Mouse (Mus musculus) CH12.LX (cell line): ENCODE measurements at regions not wholly inside any gene's neighbourhood (a gene's known extent, or its start where the extent isn't known, plus 50 kb on each side); places are given as distances from the start of the nearest gene placed in this dataset.

ENCODE experiments used
- DNase-seq: peaks from one replicate; pipeline ENCODE4 v3.0.0-alpha.2; 2013; ENCODE audit errors: extremely low read depth
- H3K27ac ChIP-seq: 2 replicates; pipeline ENCODE4 v1.5.1; 2012; ENCODE audit warnings: low read depth, mild to moderate bottlenecking, control low read depth, moderate library complexity; ENCODE audit not compliant: insufficient read depth
- H3K27me3 ChIP-seq: replicated peaks from 2 replicates; pipeline ENCODE3; 2012; ENCODE audit warnings: inconsistent platforms
- H3K36me3 ChIP-seq, 2 experiments: replicated peaks in 1 of 2; 2 replicates each; pipeline versions ENCODE3 to v1.6.1; 2012; ENCODE audit warnings: inconsistent platforms in 1 of 2, low read length in 1 of 2, mild to moderate bottlenecking in 1 of 2, mixed read lengths in 1 of 2, moderate library complexity in 1 of 2; ENCODE audit not compliant: control insufficient read depth in 1 of 2, insufficient read depth in 1 of 2
- H3K4me1 ChIP-seq, 2 experiments: 2 replicates each; pipeline ENCODE4 v1.6.1; 2012; ENCODE audit warnings: inconsistent platforms in 1 of 2, moderate library complexity in 1 of 2; ENCODE audit not compliant: insufficient read depth in 2 of 2, control insufficient read depth in 1 of 2
- H3K4me2 ChIP-seq: 2 replicates; pipeline ENCODE4 v1.6.1; 2012; ENCODE audit warnings: low read depth, mild to moderate bottlenecking, control low read depth; ENCODE audit not compliant: poor library complexity, insufficient read depth, severe bottlenecking
- H3K4me3 ChIP-seq, 3 experiments: fragments of 150-350 bp in 1 of 3; sonication (generic) in 1 of 3; replicated peaks in 1 of 3; 2 replicates each; pipeline versions ENCODE3 to v1.5.1; 2011 to 2012; ENCODE audit warnings: low read depth in 2 of 3, low read length in 2 of 3, mild to moderate bottlenecking in 2 of 3, moderate library complexity in 2 of 3, control low read depth in 1 of 3, improper control_type of control experiment in 1 of 3, inconsistent platforms in 1 of 3, mixed read lengths in 1 of 3; ENCODE audit not compliant: poor library complexity in 1 of 3
- H3K79me2 ChIP-seq: replicated peaks from 2 replicates; pipeline ENCODE4 v1.6.1; 2012; ENCODE audit warnings: mild to moderate bottlenecking, moderate library complexity; ENCODE audit not compliant: control insufficient read depth, poor library complexity, insufficient read depth, severe bottlenecking; ENCODE audit errors: extremely low read depth
- H3K9ac ChIP-seq: 2 replicates; pipeline ENCODE4 v1.6.1; 2012; ENCODE audit warnings: low read depth, mild to moderate bottlenecking, control low read depth, moderate library complexity; ENCODE audit not compliant: insufficient read depth
- H3K9me3 ChIP-seq: replicated peaks from 2 replicates; pipeline ENCODE3; 2012; ENCODE audit warnings: low read length, inconsistent platforms, mixed read lengths
- BHLHE40 ChIP-seq: IDR thresholded peaks from 2 replicates; pipeline ENCODE4 v1.6.1; 2011; ENCODE audit warnings: mild to moderate bottlenecking, low read depth, low read length, improper control_type of control experiment
- CHD1 ChIP-seq: IDR thresholded peaks from 2 replicates; pipeline ENCODE4 v1.6.1; 2012; ENCODE audit warnings: low read depth, low read length, improper control_type of control experiment, inconsistent platforms
- CHD2 ChIP-seq: IDR thresholded peaks from 2 replicates; pipeline ENCODE4 v1.6.1; 2011; ENCODE audit warnings: low read length, improper control_type of control experiment
- CTCF ChIP-seq, 2 experiments: IDR thresholded peaks in 1 of 2; conservative IDR thresholded peaks in 1 of 2; 2 replicates each; pipeline ENCODE4 v1.5.1; 2011 to 2012; ENCODE audit warnings: low read depth in 2 of 2, low read length in 2 of 2, improper control_type of control experiment in 1 of 2, inconsistent platforms in 1 of 2, mild to moderate bottlenecking in 1 of 2, moderate library complexity in 1 of 2
- ELF1 ChIP-seq: IDR thresholded peaks from 2 replicates; pipeline ENCODE4 v1.6.1; 2014; ENCODE audit warnings: low read depth, mild to moderate bottlenecking, inconsistent platforms, low read length, improper control_type of control experiment
- ETS1 ChIP-seq: conservative IDR thresholded peaks from 2 replicates; pipeline ENCODE4 v1.6.1; 2012; ENCODE audit warnings: low read depth, mild to moderate bottlenecking, inconsistent platforms, low read length, improper control_type of control experiment, moderate library complexity
- HCFC1 ChIP-seq: IDR thresholded peaks from 2 replicates; pipeline ENCODE4 v1.6.1; 2012; ENCODE audit warnings: low read depth, mild to moderate bottlenecking, inconsistent platforms, low read length, improper control_type of control experiment
- IRF4 ChIP-seq: IDR thresholded peaks from 2 replicates; pipeline ENCODE4 v1.6.1; 2014; ENCODE audit warnings: low read depth, mild to moderate bottlenecking, inconsistent platforms, low read length, improper control_type of control experiment
- KAT2A ChIP-seq: IDR thresholded peaks from 2 replicates; pipeline ENCODE4 v1.6.1; 2012; ENCODE audit warnings: low read length, improper control_type of control experiment, inconsistent platforms; ENCODE audit not compliant: insufficient replicate concordance
- MAX ChIP-seq: IDR thresholded peaks from 2 replicates; pipeline ENCODE4 v1.6.1; 2011; ENCODE audit warnings: low read length, improper control_type of control experiment
- MAZ ChIP-seq: IDR thresholded peaks from 2 replicates; pipeline ENCODE4 v1.6.1; 2012; ENCODE audit warnings: low read depth, mild to moderate bottlenecking, inconsistent platforms, low read length, improper control_type of control experiment, moderate library complexity
- MEF2A ChIP-seq: IDR thresholded peaks from 2 replicates; pipeline ENCODE4 v1.6.1; 2014; ENCODE audit warnings: low read depth, mild to moderate bottlenecking, inconsistent platforms, low read length, improper control_type of control experiment, borderline replicate concordance
- MYC ChIP-seq: IDR thresholded peaks from 2 replicates; pipeline ENCODE4 v1.6.1; 2011; ENCODE audit warnings: low read depth, mild to moderate bottlenecking, improper control_type of control experiment, low read length
- NELFE ChIP-seq: IDR thresholded peaks from 2 replicates; pipeline ENCODE4 v1.6.1; 2011; ENCODE audit warnings: low read depth, low read length, improper control_type of control experiment
- TBP ChIP-seq: conservative IDR thresholded peaks from 2 replicates; pipeline ENCODE4 v1.6.1; 2011; ENCODE audit warnings: low read depth, low read length, improper control_type of control experiment
- TCF12 ChIP-seq: IDR thresholded peaks from 2 replicates; pipeline ENCODE4 v1.6.1; 2014; ENCODE audit warnings: low read depth, mild to moderate bottlenecking, inconsistent platforms, low read length, improper control_type of control experiment
- USF1 ChIP-seq: IDR thresholded peaks from 2 replicates; pipeline ENCODE4 v1.6.1; 2014; ENCODE audit warnings: low read depth, mild to moderate bottlenecking, inconsistent platforms, low read length, improper control_type of control experiment
- USF2 ChIP-seq: conservative IDR thresholded peaks from 2 replicates; pipeline ENCODE4 v1.6.1; 2011; ENCODE audit warnings: low read depth, low read length, improper control_type of control experiment
- ZKSCAN1 ChIP-seq: IDR thresholded peaks from 2 replicates; pipeline ENCODE4 v1.6.1; 2012; ENCODE audit warnings: low read depth, inconsistent platforms, low read length, improper control_type of control experiment, borderline replicate concordance
- ZMIZ1 ChIP-seq: IDR thresholded peaks from 2 replicates; pipeline ENCODE4 v1.6.1; 2012; ENCODE audit warnings: low read depth, mild to moderate bottlenecking, inconsistent platforms, low read length, improper control_type of control experiment
- dilution Hi-C: fragments of 300-500 bp; cut with MboI; formaldehyde crosslinking; loops from 2 replicates; pipeline ENCODE4 v1.14.3; 2020; ENCODE audit warnings: low sequenced_read_pairs; ENCODE audit not compliant: extremely low pct_unique_long_range_greater_than_20kb, extremely low pct_ligation_motif_present
- in situ Hi-C: fragments of 300-500 bp; cut with MboI; formaldehyde crosslinking; loops from 3 replicates; pipeline ENCODE4 v1.14.3; 2019; ENCODE audit warnings: low sequenced_read_pairs, low pct_ligation_motif_present, low pct_unique_long_range_greater_than_20kb, mixed read lengths

GRCm38 (mm10) chr14:46516285-46516684 is 125.8 kb upstream of the Bmp4 start:
- dilution Hi-C loops = no loop called here
- no peak for DNase-seq
- H3K4me3 ChIP-seq = no peak overlapping the region
- H3K4me2 ChIP-seq = no peak overlapping the region
- in situ Hi-C loops = no loop called here
- no peak overlapping the region for H3K9ac ChIP-seq
- no peaks in the 10 kb centered on the region for H3K27me3 ChIP-seq
- no peak overlapping the region for H3K27ac ChIP-seq
- H3K4me1 ChIP-seq = no peaks in the 10 kb centered on the region
- H3K9me3 ChIP-seq = no peaks in the 10 kb centered on the region
- no peaks in the 10 kb centered on the region for H3K36me3 ChIP-seq
- no peaks in the 10 kb centered on the region for H3K79me2 ChIP-seq
- TF ChIP-seq MEF2A = no peak

GRCm38 (mm10) chr14:46514262-46514932 is 123.9 kb upstream of the Bmp4 start:
- H3K4me2 ChIP-seq = no peak overlapping the region
- in situ Hi-C loops = no loop called here
- TF ChIP-seq NELFE (no peak), MYC (no peak), CHD2 (no peak), IRF4 (no peak), MAX (no peak), MAZ (no peak), KAT2A (no peak), BHLHE40 (no peak), ETS1 (no peak), ELF1 (no peak), TCF12 (no peak), HCFC1 (no peak), USF2 (no peak), TBP (no peak), CTCF (conservative IDR thresholded peaks at IDR 0.05 in 1 of 2, IDR thresholded peaks at IDR 0.05 in 1 of 2; ENCODE audit: low read depth in 2 of 2, low read length in 2 of 2) (no peak), USF1 (no peak), ZMIZ1 (no peak), CHD1 (no peak), ZKSCAN1 (no peak)
- TF ChIP-seq, all 38 proteins: peak for 0
- H3K4me3 ChIP-seq = no peak overlapping the region
- H3K9me3 ChIP-seq = no peaks in the 10 kb centered on the region
- H3K4me1 ChIP-seq = no peaks in the 10 kb centered on the region
- no peaks in the 10 kb centered on the region for H3K36me3 ChIP-seq
- no peaks in the 10 kb centered on the region for H3K27me3 ChIP-seq
- no peak overlapping the region for H3K9ac ChIP-seq
- no peak for DNase-seq
- no peak overlapping the region for H3K27ac ChIP-seq
- H3K79me2 ChIP-seq = no peaks in the 10 kb centered on the region
- dilution Hi-C loops = no loop called here
